ENCODE assay signal across 23 mouse cellular contexts in genomic region chr17:45699039-45699740, GRCm38 (mm10). TPM values are rescaled to one million over a fixed set of nuclear protein-coding genes. Genes with fewer than 3 reads are reported as not detected.
DNase-seq lines count a peak whose midpoint lies in the region; ATAC-seq and TF ChIP-seq lines count a peak whose summit lies in the region.
"Had no signal": no experiment of that assay in that cellular context is flagged by ENCODE, and none has a peak within 500 bp of the region (broad histone marks: within the 10 kb centered on the region; RNA-seq: fewer than 3 reads in every experiment).

No protein-coding gene starts in this region.

- H3K4me3 ChIP-seq in kidney, embryonic 15.5 days (replicated peaks), result no peak overlapping the region
- H3K4me3 ChIP-seq in small intestine, adult 2 months (ENCODE audit: low read depth, low read length), result no peak overlapping the region
- H3K4me3 ChIP-seq: embryonic facial prominence, embryonic 13.5 days; forebrain, embryonic 12.5 days; heart, embryonic 13.5 days had no signal

- peaks cover 25% of the 10 kb centered on the region for H3K4me1 ChIP-seq in kidney, embryonic 15.5 days
- peaks cover 29% of the 10 kb centered on the region for H3K4me1 ChIP-seq in small intestine, adult 2 months (ENCODE audit: control insufficient read depth, insufficient read depth, insufficient read length, low read length)

- TF ChIP-seq POLR2A in small intestine, adult 2 months (IDR thresholded peaks at IDR 0.05; ENCODE audit: low read depth, low read length), result no peak

- no peaks in the 10 kb centered on the region for H3K9me3 ChIP-seq in kidney, embryonic 15.5 days (replicated peaks)
- H3K9me3 ChIP-seq: embryonic facial prominence, embryonic 13.5 days; forebrain, embryonic 12.5 days; heart, embryonic 13.5 days had no signal

- no peak overlapping the region for H3K9ac ChIP-seq in kidney, embryonic 15.5 days
- H3K9ac ChIP-seq: embryonic facial prominence, embryonic 13.5 days; forebrain, embryonic 12.5 days; heart, embryonic 13.5 days had no signal

- 0 out of 2 replicates have a peak, but pooled peaks have one; percentile 22 for ATAC-seq in kidney, embryonic 15.5 days (replicated peaks; ENCODE audit: low FRiP score)
- ATAC-seq: forebrain, embryonic 16.5 days had no signal

- no peak for TF ChIP-seq CTCF in small intestine, adult 2 months (IDR thresholded peaks at IDR 0.05; ENCODE audit: extremely low read depth, insufficient read length, insufficient replicate concordance, low read depth, low read length)

- H3K27me3 ChIP-seq in kidney, embryonic 15.5 days, result no peaks in the 10 kb centered on the region
- H3K27me3 ChIP-seq in small intestine, adult 2 months (ENCODE audit: control insufficient read depth, insufficient read depth, low read length), result no peaks in the 10 kb centered on the region
- H3K27me3 ChIP-seq: embryonic facial prominence, embryonic 13.5 days; forebrain, embryonic 12.5 days; heart, embryonic 13.5 days had no signal

- no peak overlapping the region for H3K4me2 ChIP-seq in kidney, embryonic 15.5 days
- H3K4me2 ChIP-seq: embryonic facial prominence, embryonic 13.5 days; forebrain, embryonic 12.5 days; heart, embryonic 13.5 days had no signal

- no peak for DNase-seq in kidney, adult 8-10 months
- peak; percentile 45 for DNase-seq in lung, postnatal 36 days
- no peak for DNase-seq in lung, postnatal 25 days (ENCODE audit: low spot score)
- DNase-seq in layer of hippocampus, adult 11-12 months (ENCODE audit: low spot score), result no peak
- no peak for DNase-seq in adrenal gland, postnatal 10 days
- DNase-seq in thymus, postnatal 14 days, result no peak
- DNase-seq: adrenal gland, postnatal 14 days; cerebellum, adult 11-12 months; cerebellum, adult 9-10 months; cerebellum, postnatal 25 days; gastrocnemius, postnatal 25 days; heart, adult 11 months; heart, postnatal 36 days had no signal

- H3K36me3 ChIP-seq in kidney, embryonic 15.5 days, result peaks cover 28% of the 10 kb centered on the region
- peaks cover 6% of the 10 kb centered on the region for H3K36me3 ChIP-seq in small intestine, adult 2 months (ENCODE audit: control insufficient read depth, insufficient read depth, low read length)

- no peak overlapping the region for H3K27ac ChIP-seq in kidney, embryonic 15.5 days
- H3K27ac ChIP-seq in small intestine, adult 2 months (ENCODE audit: insufficient read depth, low read depth, low read length), result peak overlapping the region; percentile 73
- H3K27ac ChIP-seq: embryonic facial prominence, embryonic 13.5 days; forebrain, embryonic 12.5 days; heart, embryonic 13.5 days had no signal

- WGBS in kidney, embryonic 15.5 days, result 79% methylated on average over 3 of the region's 3 CpGs
- 38% methylated on average over 3 of the region's 3 CpGs for WGBS in small intestine, adult 2 months

RNA-seq across cellular contexts. Expression of gene Tmem63b, which starts 12.5 kb away (rescaled TPM):
- 35.3 and 39.4 TPM in 2 replicates for polyA plus RNA-seq in kidney, embryonic 15.5 days (2015; fragmentation: Nextera tagmentation; extraction: Ambion mirVana)
- polyA plus RNA-seq in small intestine, adult 2 months (2012; rRNA removed), result 42.6 and 65.0 TPM in 2 replicates
- total RNA-seq in adrenal gland, postnatal 10 days (2021), result 10 to 100 TPM; 44.9 to 56.8 TPM

RNA-seq across cellular contexts. Expression of gene Mrpl14, which starts 13.1 kb away (rescaled TPM):
- polyA plus RNA-seq in kidney, embryonic 15.5 days (2015; fragmentation: Nextera tagmentation; extraction: Ambion mirVana), result 144 and 152 TPM in 2 replicates
- 105 and 161 TPM in 2 replicates for polyA plus RNA-seq in small intestine, adult 2 months (2012; rRNA removed)
- total RNA-seq in adrenal gland, postnatal 10 days (2021), result 100 to 1,000 TPM; 131 to 137 TPM

RNA-seq across cellular contexts. Expression of gene 1600014C23Rik, which starts 34.5 kb away (rescaled TPM):
- polyA plus RNA-seq in kidney, embryonic 15.5 days (2015; fragmentation: Nextera tagmentation; extraction: Ambion mirVana), result 0.68 TPM in 1 of 2 replicates, not detected in the other
- polyA plus RNA-seq in small intestine, adult 2 months (2012; rRNA removed), result not detected in 2 replicates
- total RNA-seq in adrenal gland, postnatal 10 days (2021), result not detected
- total RNA-seq: adrenal gland, postnatal 14 days; gastrocnemius, postnatal 25 days; heart, postnatal 36 days had no signal
- polyA plus RNA-seq: C2C12; cortical plate, adult 2 months; embryonic facial prominence, embryonic 13.5 days had no signal

RNA-seq across cellular contexts. Expression of gene Capn11, which starts 40.1 kb away (rescaled TPM):
- polyA plus RNA-seq in kidney, embryonic 15.5 days (2015; fragmentation: Nextera tagmentation; extraction: Ambion mirVana), result 0.57 and 0.87 TPM in 2 replicates
- polyA plus RNA-seq in small intestine, adult 2 months (2012; rRNA removed), result 0.03 TPM in 1 of 2 replicates, not detected in the other
- under 1 TPM in 1 of 2 experiments, not detected in 1; 0.63 TPM for total RNA-seq in adrenal gland, postnatal 10 days (2021)
- total RNA-seq: heart, postnatal 36 days; MEL had no signal
- polyA plus RNA-seq: heart, postnatal 0 days had no signal
